Mouse (Mus musculus) cerebellum, adult 2 months (tissue): ENCODE results near the gene F2.

Source experiments
- CTCF ChIP-seq: fragments of 200-500 bp; IDR thresholded peaks from 2 replicates; pipeline ENCODE4 v1.5.1; 2011; ENCODE audit warnings: low read depth, mild to moderate bottlenecking, control low read depth, low read length, moderate library complexity, borderline replicate concordance; ENCODE audit not compliant: insufficient read depth
- POLR2A ChIP-seq: fragments of 200-500 bp; IDR thresholded peaks from 2 replicates; pipeline ENCODE4 v1.6.1; 2011; ENCODE audit warnings: low read length, control low read depth, borderline replicate concordance; ENCODE audit not compliant: insufficient read depth

- no peak for TF ChIP-seq CTCF
- no peak for TF ChIP-seq POLR2A
Observed at GRCm38 (mm10) chr2:91628171-91628570, 8.0 kb downstream of the F2 start.
